Mouse (Mus musculus) heart, embryonic 16.5 days (tissue): Measurements from ENCODE around the gene Dnajc6. TPM values are rescaled to one million over a fixed set of nuclear protein-coding genes. Genes with fewer than 3 reads are reported as not detected.

ENCODE experiments used
- ATAC-seq: fragments of 200-750 bp; cut with Nextera tagmentation; replicated peaks from 2 replicates; pipeline ENCODE4 v1.8.0; 2017; ENCODE audit warnings: moderate number of reproducible peaks; ENCODE audit not compliant: insufficient read depth, low FRiP score; ENCODE audit errors: extremely low read depth
- H3K27ac ChIP-seq: fragments of 300-500 bp; sonication (generic); 2 replicates; pipeline ENCODE4 v1.5.1; 2014; ENCODE audit warnings: mild to moderate bottlenecking, low read length, control low read depth, moderate library complexity
- H3K27me3 ChIP-seq: fragments of 300-500 bp; sonication (generic); 2 replicates; pipeline ENCODE4 v1.6.1; 2014; ENCODE audit warnings: low read length, mixed read lengths; ENCODE audit not compliant: control insufficient read depth, insufficient read depth
- H3K36me3 ChIP-seq: fragments of 300-500 bp; sonication (generic); 2 replicates; pipeline ENCODE4 v1.6.1; 2014; ENCODE audit not compliant: control insufficient read depth, insufficient read depth
- H3K4me1 ChIP-seq: fragments of 300-500 bp; sonication (generic); 2 replicates; pipeline ENCODE4 v1.6.1; 2014; ENCODE audit warnings: low read length, mixed read lengths; ENCODE audit not compliant: control insufficient read depth, insufficient read depth
- H3K4me2 ChIP-seq: fragments of 300-500 bp; sonication (generic); 2 replicates; pipeline ENCODE4 v1.6.1; 2014; ENCODE audit warnings: low read depth, mild to moderate bottlenecking, control low read depth, low read length
- H3K4me3 ChIP-seq: fragments of 300-500 bp; sonication (generic); 2 replicates; pipeline ENCODE4 v1.5.1; 2014; ENCODE audit warnings: mild to moderate bottlenecking, control low read depth, low read length
- H3K9ac ChIP-seq: fragments of 300-500 bp; sonication (generic); 2 replicates; pipeline ENCODE4 v1.6.1; 2014; ENCODE audit warnings: low read length, control low read depth
- H3K9me3 ChIP-seq: fragments of 300-500 bp; sonication (generic); replicated peaks from 2 replicates; pipeline ENCODE4 v1.6.1; 2016; ENCODE audit warnings: low read length; ENCODE audit not compliant: control insufficient read depth
- WGBS: fragments of 180-500 bp; shearing (Covaris S2); extraction: QIAGEN DNeasy Blood & Tissue Kit; methylation state at CpG from one replicate; pipeline ENCODE4 v1.1.7; 2014; 5-methylcytosine and 5-hydroxymethylcytosine counted together
- polyA plus RNA-seq: library from polyadenylated mRNA; unstranded; fragments of >200 nt; fragmentation: Nextera tagmentation; extraction: Ambion mirVana; gene quantifications from 2 replicates; pipeline ENCODE4 v1.2.1, GENCODE M21; 2015

Dnajc6 gene
- polyA plus RNA-seq: 1.2 and 1.7 TPM in 2 replicates

DNA sequence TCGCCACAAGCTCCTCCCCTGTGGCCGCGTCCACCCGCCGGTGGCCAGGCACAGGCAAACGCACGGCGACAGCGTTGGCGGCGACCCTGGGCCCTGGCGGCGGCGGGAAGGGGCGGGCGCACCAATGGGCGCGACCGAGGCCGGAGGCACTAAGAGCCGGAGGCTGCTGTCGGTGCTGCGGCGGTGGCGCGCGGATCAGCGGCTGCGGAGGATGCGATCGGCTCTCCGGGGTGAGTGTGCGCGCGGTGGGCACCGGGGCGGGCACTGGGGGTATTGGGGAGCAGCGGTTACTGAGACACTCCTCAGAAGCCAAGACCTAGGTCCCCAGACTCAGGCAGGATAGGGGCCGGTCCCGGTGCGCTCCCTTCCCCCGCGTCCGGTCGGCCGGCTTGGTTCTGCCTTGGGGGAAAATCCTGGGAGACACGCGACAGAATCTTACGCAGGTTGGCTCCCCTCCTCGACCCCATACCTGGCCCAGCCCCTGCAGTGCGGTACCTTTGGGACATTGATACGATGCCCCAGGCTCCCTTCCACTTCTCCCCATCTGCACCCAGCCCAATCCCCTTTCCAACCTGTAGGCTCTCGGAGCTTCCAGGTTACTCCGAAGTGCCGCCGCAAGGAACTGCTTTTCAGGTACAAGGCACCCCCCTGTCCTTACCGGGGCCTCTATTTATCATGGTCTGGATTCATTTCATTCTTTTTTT lies at the start of gene Dnajc6:
Gene Dnajc6, plus strand, starts transcription at position 115 of the 704 bp plus-strand sequence.
- Histone ChIP-seq H3K4me2 (peak within 1 kb of the TSS; percentile 97), H3K27ac (no peak within 1 kb of the TSS), H3K9me3 (no peaks in the 10 kb centered on the region), H3K9ac (peak within 1 kb of the TSS; percentile 61), H3K4me3 (peak within 1 kb of the TSS; percentile 68), H3K27me3 (peaks cover 27% of the 10 kb centered on the region), H3K36me3 (no peaks in the 10 kb centered on the region), H3K4me1 (peaks cover 8% of the 10 kb centered on the region; the same call in 1 of the 2 replicates)
- under 1% methylated on average over 56 of the region's 57 CpGs for WGBS
- no peak for ATAC-seq

GRCm38 (mm10) chr4:101448701-101449100 lies 47.7 kb upstream of the Dnajc6 start:
- Histone ChIP-seq H3K4me1 (peaks cover 21% of the 10 kb centered on the region), H3K4me3 (no peak overlapping the region), H3K27ac (no peak overlapping the region), H3K27me3 (no peaks in the 10 kb centered on the region), H3K9me3 (no peaks in the 10 kb centered on the region), H3K36me3 (no peaks in the 10 kb centered on the region), H3K9ac (no peak overlapping the region), H3K4me2 (no peak overlapping the region)
- 92% methylated on average over 8 of the region's 8 CpGs for WGBS
- no peak for ATAC-seq

DNA sequence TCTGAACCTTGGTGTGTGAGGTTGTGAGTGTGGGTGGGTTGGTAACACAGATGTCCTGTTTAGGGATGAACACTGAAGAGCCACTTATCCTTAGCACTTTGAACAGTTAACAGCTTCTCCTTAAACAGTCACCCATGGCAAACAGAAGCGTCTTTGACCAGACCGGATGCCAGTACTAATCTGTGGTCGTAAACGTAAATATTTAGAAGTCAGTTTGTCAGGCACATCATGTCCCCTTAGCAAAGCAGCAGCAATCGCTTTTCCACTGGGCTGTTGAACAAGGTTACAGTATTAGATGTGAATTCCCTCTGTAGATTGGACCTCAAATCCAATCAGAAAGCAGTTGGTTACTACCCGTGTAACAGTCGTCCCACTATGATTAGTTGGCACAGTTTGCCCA lies 47.1 kb upstream of the Dnajc6 start:
- H3K27ac ChIP-seq: no peak overlapping the region
- no peak overlapping the region for H3K4me2 ChIP-seq
- no peaks in the 10 kb centered on the region for H3K27me3 ChIP-seq
- H3K9ac ChIP-seq: no peak overlapping the region
- peaks cover 15% of the 10 kb centered on the region for H3K4me1 ChIP-seq
- no peak for ATAC-seq
- no peak overlapping the region for H3K4me3 ChIP-seq
- H3K36me3 ChIP-seq: no peaks in the 10 kb centered on the region
- 67% methylated on average over 7 of the region's 7 CpGs for WGBS
- no peaks in the 10 kb centered on the region for H3K9me3 ChIP-seq

DNA sequence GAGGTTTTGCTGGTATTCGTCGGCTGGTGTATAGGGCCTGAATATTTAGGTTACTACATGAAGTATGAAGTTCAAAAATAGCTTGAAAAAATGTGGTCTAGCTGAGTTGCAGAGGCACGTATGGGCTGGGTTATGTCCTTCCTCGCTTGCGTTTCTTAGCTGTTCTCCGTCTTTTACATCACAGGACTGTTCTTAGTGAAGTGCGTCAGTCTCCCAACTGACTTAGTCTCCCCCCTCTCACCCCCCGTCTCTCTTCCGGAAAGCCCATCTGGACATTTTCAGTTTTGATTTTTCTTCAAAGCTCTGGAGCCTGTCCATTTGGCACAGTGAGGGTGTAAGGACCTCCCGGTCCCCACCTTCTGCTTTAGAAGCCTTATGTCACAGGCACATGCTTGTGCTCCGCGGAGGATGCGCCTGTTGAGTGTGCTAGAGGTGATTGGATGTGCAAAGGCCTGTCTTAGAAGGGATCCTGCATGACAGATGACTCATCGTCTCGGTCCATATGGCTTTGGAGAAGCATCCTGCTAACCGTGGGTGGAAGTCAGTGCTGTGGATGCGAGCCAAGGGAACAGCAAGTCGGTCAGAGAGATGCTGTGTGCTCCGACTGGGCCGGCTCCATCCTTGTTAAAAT lies 46.2 kb upstream of the Dnajc6 start:
- no peak overlapping the region for H3K9ac ChIP-seq
- WGBS: 71% methylated on average over 20 of the region's 20 CpGs

GRCm38 (mm10) chr4:101451089-101451488 lies 45.4 kb upstream of the Dnajc6 start:
- Histone ChIP-seq H3K9me3 (no peaks in the 10 kb centered on the region), H3K27me3 (no peaks in the 10 kb centered on the region), H3K36me3 (no peaks in the 10 kb centered on the region), H3K4me2 (no peak overlapping the region), H3K4me3 (no peak overlapping the region), H3K4me1 (peaks cover 7% of the 10 kb centered on the region; the same call in 1 of the 2 replicates), H3K9ac (no peak overlapping the region), H3K27ac (no peak overlapping the region)
- WGBS: 68% methylated on average over 4 of the region's 4 CpGs
- ATAC-seq: no peak

More for the DNA sequence above, 46.2 kb upstream of the Dnajc6 start:
- ATAC-seq: peak; percentile 41; the same call in 1 of the 2 replicates
- H3K4me2 ChIP-seq: no peak overlapping the region
- no peaks in the 10 kb centered on the region for H3K9me3 ChIP-seq
- H3K27me3 ChIP-seq: no peaks in the 10 kb centered on the region
- H3K4me3 ChIP-seq: no peak overlapping the region
- no peak overlapping the region for H3K27ac ChIP-seq
- no peaks in the 10 kb centered on the region for H3K36me3 ChIP-seq
- H3K4me1 ChIP-seq: peaks cover 7% of the 10 kb centered on the region

DNA sequence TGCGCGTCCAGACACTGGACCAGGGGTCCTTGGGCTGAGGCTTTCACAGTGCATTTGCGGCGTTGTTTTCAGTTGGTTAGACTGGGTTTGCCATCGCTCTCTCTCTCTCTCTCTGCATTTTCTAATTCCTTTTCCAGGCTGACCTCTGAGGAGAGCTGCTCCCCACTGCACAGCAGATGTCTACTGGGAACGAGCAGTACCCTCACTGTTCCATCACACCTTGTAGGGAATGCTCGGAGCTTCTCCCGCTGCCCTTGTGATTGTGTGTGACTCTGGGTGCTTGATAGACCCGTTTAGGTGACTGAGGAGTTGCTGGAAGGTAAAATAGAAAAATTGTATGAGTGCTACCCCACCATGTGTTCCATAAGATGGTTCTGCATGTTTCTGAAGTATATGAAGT lies 43.6 kb upstream of the Dnajc6 start:
- no peak overlapping the region for H3K27ac ChIP-seq
- no peak for ATAC-seq
- H3K4me1 ChIP-seq: peaks cover 14% of the 10 kb centered on the region; the same call in 1 of the 2 replicates
- H3K36me3 ChIP-seq: no peaks in the 10 kb centered on the region
- WGBS: 90% methylated on average over 9 of the region's 9 CpGs
- H3K4me3 ChIP-seq: no peak overlapping the region
- H3K9ac ChIP-seq: no peak overlapping the region
- H3K4me2 ChIP-seq: no peak overlapping the region
- H3K9me3 ChIP-seq: no peaks in the 10 kb centered on the region
- H3K27me3 ChIP-seq: no peaks in the 10 kb centered on the region

- Histone ChIP-seq H3K27ac (no peak overlapping the region), H3K4me1 (peaks cover 11% of the 10 kb centered on the region; the same call in 1 of the 2 replicates), H3K4me3 (no peak overlapping the region), H3K27me3 (no peaks in the 10 kb centered on the region), H3K4me2 (no peak overlapping the region), H3K9ac (no peak overlapping the region), H3K9me3 (no peaks in the 10 kb centered on the region), H3K36me3 (0 out of 2 replicates have a peak, but pooled peaks cover 2% of the 10 kb centered on the region)
- WGBS: 82% methylated on average over 8 of the region's 8 CpGs
- ATAC-seq: no peak
These were observed 39.3 kb upstream of the Dnajc6 start for GRCm38 (mm10) chr4:101457176-101457575.

- 34% methylated on average over 2 of the region's 2 CpGs for WGBS
- no peak overlapping the region for H3K4me3 ChIP-seq
- no peaks in the 10 kb centered on the region for H3K27me3 ChIP-seq
- no peaks in the 10 kb centered on the region for H3K9me3 ChIP-seq
- no peak overlapping the region for H3K27ac ChIP-seq
- H3K4me1 ChIP-seq: peaks cover 11% of the 10 kb centered on the region; the same call in 1 of the 2 replicates
- H3K36me3 ChIP-seq: 0 out of 2 replicates have a peak, but pooled peaks cover 2% of the 10 kb centered on the region
- no peak overlapping the region for H3K9ac ChIP-seq
- no peak overlapping the region for H3K4me2 ChIP-seq
- no peak for ATAC-seq
These were observed 38.1 kb upstream of the Dnajc6 start for GRCm38 (mm10) chr4:101458341-101458740.

GRCm38 (mm10) chr4:101459358-101459757 lies 37.1 kb upstream of the Dnajc6 start:
- no peak for ATAC-seq
- H3K27me3 ChIP-seq: no peaks in the 10 kb centered on the region
- 87% methylated on average over 4 of the region's 4 CpGs for WGBS

More at GRCm38 (mm10) chr4:101459358-101459757, 37.1 kb upstream of the Dnajc6 start:
- Histone ChIP-seq H3K36me3 (0 out of 2 replicates have a peak, but pooled peaks cover 2% of the 10 kb centered on the region), H3K4me3 (no peak overlapping the region), H3K4me2 (no peak overlapping the region), H3K9ac (no peak overlapping the region), H3K4me1 (peaks cover 11% of the 10 kb centered on the region; the same call in 1 of the 2 replicates), H3K27ac (no peak overlapping the region), H3K9me3 (no peaks in the 10 kb centered on the region)
